Mouse (Mus musculus): Measurements from ENCODE around the gene P4hb. TPM values are rescaled to one million over a fixed set of nuclear protein-coding genes. Genes with fewer than 3 reads are reported as not detected.
"Not testable (repeated sequence)": the region's sequence is repeated elsewhere in the genome, so short reads cannot be mapped to it uniquely, and the experiment has no call there.

Gene P4hb
- polyA plus RNA-seq, 1 experiment from 2014 or later = 329 TPM

GRCm38 (mm10) chr11:120525959-120526358 lies 47.1 kb downstream of the P4hb start:
- Histone ChIP-seq H3K27ac (replicated peaks) (no peak overlapping the region), H3K4me2 (no peak overlapping the region), H3K36me3 (no peaks in the 10 kb centered on the region), H3K4me1 (replicated peaks) (peaks cover 9% of the 10 kb centered on the region), H3K4me3 (no peak overlapping the region), H3K9ac (no peak overlapping the region), H3K27me3 (peaks cover 37% of the 10 kb centered on the region), H3K9me3 (no peaks in the 10 kb centered on the region)
- WGBS = 84% methylated on average over 2 of the region's 2 CpGs
- no peak for ATAC-seq (ENCODE audit: low read depth)

GRCm38 (mm10) chr11:120522581-120522980 lies 50.5 kb downstream of the P4hb start:
- H3K4me2 ChIP-seq = no peak overlapping the region
- H3K9me3 ChIP-seq = no peaks in the 10 kb centered on the region
- 90% methylated on average over 8 of the region's 8 CpGs for WGBS
- no peaks in the 10 kb centered on the region for H3K36me3 ChIP-seq
- ATAC-seq (ENCODE audit: low read depth) = no peak
- no peak overlapping the region for H3K27ac ChIP-seq (replicated peaks)
- no peak overlapping the region for H3K9ac ChIP-seq
- H3K4me1 ChIP-seq (replicated peaks) = no peaks in the 10 kb centered on the region; the same call in 1 of the 2 replicates
- H3K27me3 ChIP-seq = peaks cover 4% of the 10 kb centered on the region
- H3K4me3 ChIP-seq = no peak overlapping the region

- Histone ChIP-seq H3K27ac (replicated peaks) (no peak overlapping the region), H3K9ac (no peak overlapping the region), H3K4me1 (replicated peaks) (no peaks in the 10 kb centered on the region; the same call in 1 of the 2 replicates), H3K36me3 (no peaks in the 10 kb centered on the region), H3K9me3 (no peaks in the 10 kb centered on the region), H3K4me3 (no peak overlapping the region), H3K27me3 (no peaks in the 10 kb centered on the region; the same call in 1 of the 2 replicates), H3K4me2 (no peak overlapping the region)
- ATAC-seq (ENCODE audit: low read depth) = no peak
- 68% methylated on average over 5 of the region's 5 CpGs for WGBS
Measured at GRCm38 (mm10) chr11:120520967-120521540, 52.0 kb downstream of the P4hb start.

GRCm38 (mm10) chr11:120520498-120520897 lies 52.6 kb downstream of the P4hb start:
- H3K9me3 ChIP-seq = no peaks in the 10 kb centered on the region
- WGBS = 82% methylated on average over 9 of the region's 9 CpGs
- ATAC-seq (ENCODE audit: low read depth) = no peak
- no peak overlapping the region for H3K9ac ChIP-seq
- no peak overlapping the region for H3K4me2 ChIP-seq
- H3K36me3 ChIP-seq = no peaks in the 10 kb centered on the region
- H3K27me3 ChIP-seq = no peaks in the 10 kb centered on the region; the same call in 1 of the 2 replicates
- H3K4me3 ChIP-seq = no peak overlapping the region
- H3K27ac ChIP-seq (replicated peaks) = no peak overlapping the region
- no peaks in the 10 kb centered on the region; the same call in 1 of the 2 replicates for H3K4me1 ChIP-seq (replicated peaks)

GRCm38 (mm10) chr11:120519738-120520137 lies 53.3 kb downstream of the P4hb start:
- Histone ChIP-seq H3K4me1 (replicated peaks) (no peaks in the 10 kb centered on the region; the same call in 1 of the 2 replicates), H3K9ac (no peak overlapping the region), H3K4me3 (no peak overlapping the region), H3K27ac (replicated peaks) (no peak overlapping the region), H3K27me3 (no peaks in the 10 kb centered on the region; the same call in 1 of the 2 replicates), H3K4me2 (no peak overlapping the region), H3K9me3 (no peaks in the 10 kb centered on the region), H3K36me3 (no peaks in the 10 kb centered on the region)
- no peak for ATAC-seq (ENCODE audit: low read depth)
- WGBS = 38% methylated on average over 9 of the region's 9 CpGs

- H3K4me1 ChIP-seq (replicated peaks) = no peaks in the 10 kb centered on the region; the same call in 1 of the 2 replicates
- no peak for ATAC-seq (ENCODE audit: low read depth)
- no peaks in the 10 kb centered on the region for H3K9me3 ChIP-seq
- no peaks in the 10 kb centered on the region for H3K36me3 ChIP-seq
- WGBS = 66% methylated on average over 6 of the region's 6 CpGs
- H3K4me2 ChIP-seq = no peak overlapping the region
- H3K9ac ChIP-seq = no peak overlapping the region
- H3K4me3 ChIP-seq = no peak overlapping the region
- no peaks in the 10 kb centered on the region; the same call in 1 of the 2 replicates for H3K27me3 ChIP-seq
- H3K27ac ChIP-seq (replicated peaks) = no peak overlapping the region
Measured at GRCm38 (mm10) chr11:120518558-120518957, 54.5 kb downstream of the P4hb start.

- no peaks in the 10 kb centered on the region for H3K36me3 ChIP-seq
- no peak overlapping the region for H3K27ac ChIP-seq (replicated peaks)
- H3K4me1 ChIP-seq (replicated peaks) = no peaks in the 10 kb centered on the region; the same call in 1 of the 2 replicates
- H3K9me3 ChIP-seq = no peaks in the 10 kb centered on the region
- no peak overlapping the region for H3K9ac ChIP-seq
- H3K4me2 ChIP-seq = no peak overlapping the region
- ATAC-seq (ENCODE audit: low read depth) = no peak
- no peak overlapping the region for H3K4me3 ChIP-seq
- no peaks in the 10 kb centered on the region; the same call in 1 of the 2 replicates for H3K27me3 ChIP-seq
- WGBS = 60% methylated on average over 6 of the region's 6 CpGs
Measured at GRCm38 (mm10) chr11:120518027-120518426, 55.0 kb downstream of the P4hb start.

- H3K9ac ChIP-seq = no peak overlapping the region
- no peak overlapping the region for H3K4me2 ChIP-seq
- no peak for ATAC-seq (ENCODE audit: low read depth)
- H3K27ac ChIP-seq (replicated peaks) = no peak overlapping the region
- 77% methylated on average over 4 of the region's 4 CpGs for WGBS
- no peak overlapping the region for H3K4me3 ChIP-seq
- H3K9me3 ChIP-seq = no peaks in the 10 kb centered on the region
- no peaks in the 10 kb centered on the region; the same call in 1 of the 2 replicates for H3K27me3 ChIP-seq
- H3K4me1 ChIP-seq (replicated peaks) = no peaks in the 10 kb centered on the region; the same call in 1 of the 2 replicates
- H3K36me3 ChIP-seq = no peaks in the 10 kb centered on the region
Measured at GRCm38 (mm10) chr11:120517147-120517546, 55.9 kb downstream of the P4hb start.

GRCm38 (mm10) chr11:120515611-120516010 lies 57.4 kb downstream of the P4hb start:
- peak; percentile 71 for ATAC-seq (ENCODE audit: low read depth)
- Histone ChIP-seq H3K36me3 (no peaks in the 10 kb centered on the region), H3K27me3 (no peaks in the 10 kb centered on the region; the same call in 1 of the 2 replicates), H3K9me3 (no peaks in the 10 kb centered on the region), H3K9ac (no peak overlapping the region), H3K4me2 (no peak overlapping the region), H3K4me3 (no peak overlapping the region), H3K4me1 (replicated peaks) (peaks cover 2% of the 10 kb centered on the region), H3K27ac (replicated peaks) (no peak overlapping the region)
- WGBS = 18% methylated on average over 17 of the region's 17 CpGs

- not testable (repeated sequence) for H3K9me3 ChIP-seq; H3K36me3 ChIP-seq; H3K9ac ChIP-seq; H3K4me2 ChIP-seq; H3K4me3 ChIP-seq; H3K4me1 ChIP-seq (replicated peaks); H3K27ac ChIP-seq (replicated peaks); ATAC-seq (ENCODE audit: low read depth); H3K27me3 ChIP-seq
- 96% methylated on average over 2 of the region's 2 CpGs for WGBS
Measured at GRCm38 (mm10) chr11:120514262-120514661, 58.8 kb downstream of the P4hb start.

GRCm38 (mm10) chr11:120512790-120513453 lies 60.1 kb downstream of the P4hb start:
- WGBS = 21% methylated on average over 6 of the region's 6 CpGs
- H3K9ac ChIP-seq = no peak overlapping the region

GRCm38 (mm10) chr11:120510375-120511030 lies 62.5 kb downstream of the P4hb start:
- no peaks in the 10 kb centered on the region for H3K9me3 ChIP-seq
- peak overlapping the region; percentile 64 for H3K9ac ChIP-seq
- WGBS = 15% methylated on average over 16 of the region's 16 CpGs
- no peaks in the 10 kb centered on the region for H3K27me3 ChIP-seq
- peaks cover 8% of the 10 kb centered on the region for H3K4me1 ChIP-seq (replicated peaks)
- no peaks in the 10 kb centered on the region for H3K36me3 ChIP-seq
- no peak for ATAC-seq (ENCODE audit: low read depth)
- H3K27ac ChIP-seq (replicated peaks) = no peak overlapping the region; the same call in 1 of the 2 replicates
- no peak overlapping the region for H3K4me3 ChIP-seq
- peak overlapping the region; percentile 43 for H3K4me2 ChIP-seq

More at GRCm38 (mm10) chr11:120512790-120513453, 60.1 kb downstream of the P4hb start:
- Histone ChIP-seq H3K36me3 (no peaks in the 10 kb centered on the region), H3K4me3 (no peak overlapping the region), H3K27me3 (no peaks in the 10 kb centered on the region; the same call in 1 of the 2 replicates), H3K4me2 (no peak overlapping the region), H3K4me1 (replicated peaks) (peaks cover 8% of the 10 kb centered on the region), H3K27ac (replicated peaks) (no peak overlapping the region), H3K9me3 (no peaks in the 10 kb centered on the region)
- ATAC-seq (ENCODE audit: low read depth) = no peak

All from neural tube, embryonic 13.5 days (tissue).